Mouse (Mus musculus): ENCODE results near the gene Slc25a22.

DNA sequence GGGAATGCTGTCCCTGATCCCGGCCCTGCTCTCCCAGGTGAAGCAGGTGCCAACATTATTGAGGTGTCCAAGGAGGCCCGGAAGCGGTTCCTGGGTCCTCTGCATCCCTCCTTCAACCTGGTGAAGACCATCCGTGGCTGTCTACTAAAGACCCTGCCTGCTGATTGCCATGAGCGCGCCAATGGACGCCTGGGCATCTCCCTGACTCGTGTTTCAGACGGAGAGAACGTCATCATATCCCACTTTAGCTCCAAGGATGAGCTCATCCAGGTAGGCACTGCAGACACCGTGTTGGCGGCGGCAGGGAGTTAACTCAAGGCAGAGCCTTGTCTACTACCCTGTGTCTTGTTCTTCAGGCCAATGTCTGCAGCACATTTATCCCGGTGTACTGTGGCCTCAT, 19.5 kb upstream of the Slc25a22 start:
- TF ChIP-seq CTCF (conservative IDR thresholded peaks at IDR 0.05; ENCODE audit: low read length) (no peak), NANOG (IDR thresholded peaks at IDR 0.05; ENCODE audit: borderline replicate concordance, low read length) (no peak), POU5F1 (IDR thresholded peaks at IDR 0.05; ENCODE audit: borderline replicate concordance, low read length) (no peak)

Measured in E14TG2a.4 (cell line).